Mouse (Mus musculus): ENCODE results near the gene Phpt1.

The Phpt1 gene

DNA sequence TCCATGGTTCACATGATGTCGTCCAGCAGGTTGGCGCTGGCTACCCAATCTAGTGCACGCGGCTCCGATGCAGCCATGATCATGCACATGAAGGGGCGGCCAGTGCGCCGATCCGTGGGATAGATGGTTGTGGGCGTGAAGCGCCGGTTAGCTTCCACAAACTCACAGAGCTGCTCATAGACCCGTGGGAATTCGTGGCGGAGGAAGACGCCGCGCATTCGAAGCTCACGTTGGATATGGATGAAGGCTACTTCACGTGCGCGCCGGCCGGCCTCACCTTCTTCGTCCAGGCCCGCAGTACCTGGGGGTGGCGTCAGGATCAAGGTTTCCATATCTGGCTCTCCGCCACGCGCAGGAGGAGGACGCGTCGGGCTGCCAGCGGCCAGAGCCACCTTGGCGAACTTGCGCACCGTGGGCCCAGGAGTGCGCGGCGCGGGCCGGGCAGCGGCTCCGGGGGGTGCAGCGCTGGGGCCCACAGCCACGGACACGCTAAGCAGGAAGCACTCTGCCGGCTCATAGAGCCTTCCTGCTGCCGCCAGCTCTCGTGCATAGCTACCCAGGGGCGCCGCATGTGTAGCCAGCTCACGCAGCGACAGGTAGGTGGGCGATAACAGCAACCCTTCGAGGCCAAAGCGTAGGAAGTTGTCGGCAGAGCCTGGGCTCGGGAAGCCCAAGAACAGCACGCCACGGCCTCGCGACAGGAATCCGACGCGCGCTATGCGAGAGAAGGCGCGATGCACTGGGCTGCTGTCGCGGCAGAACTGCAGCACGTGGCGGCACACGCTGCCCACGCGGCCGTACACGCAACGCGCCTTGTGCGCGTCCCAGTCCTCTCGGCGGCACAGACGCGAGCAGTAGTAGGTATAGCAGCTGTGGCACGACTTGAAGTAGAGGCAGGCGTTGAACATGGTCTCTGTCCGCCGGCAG lies 2.2 kb upstream of the Phpt1 start:
- no peak for TF ChIP-seq GATA4 (IDR thresholded peaks at IDR 0.05; ENCODE audit: insufficient replicate concordance, low read length)

DNA sequence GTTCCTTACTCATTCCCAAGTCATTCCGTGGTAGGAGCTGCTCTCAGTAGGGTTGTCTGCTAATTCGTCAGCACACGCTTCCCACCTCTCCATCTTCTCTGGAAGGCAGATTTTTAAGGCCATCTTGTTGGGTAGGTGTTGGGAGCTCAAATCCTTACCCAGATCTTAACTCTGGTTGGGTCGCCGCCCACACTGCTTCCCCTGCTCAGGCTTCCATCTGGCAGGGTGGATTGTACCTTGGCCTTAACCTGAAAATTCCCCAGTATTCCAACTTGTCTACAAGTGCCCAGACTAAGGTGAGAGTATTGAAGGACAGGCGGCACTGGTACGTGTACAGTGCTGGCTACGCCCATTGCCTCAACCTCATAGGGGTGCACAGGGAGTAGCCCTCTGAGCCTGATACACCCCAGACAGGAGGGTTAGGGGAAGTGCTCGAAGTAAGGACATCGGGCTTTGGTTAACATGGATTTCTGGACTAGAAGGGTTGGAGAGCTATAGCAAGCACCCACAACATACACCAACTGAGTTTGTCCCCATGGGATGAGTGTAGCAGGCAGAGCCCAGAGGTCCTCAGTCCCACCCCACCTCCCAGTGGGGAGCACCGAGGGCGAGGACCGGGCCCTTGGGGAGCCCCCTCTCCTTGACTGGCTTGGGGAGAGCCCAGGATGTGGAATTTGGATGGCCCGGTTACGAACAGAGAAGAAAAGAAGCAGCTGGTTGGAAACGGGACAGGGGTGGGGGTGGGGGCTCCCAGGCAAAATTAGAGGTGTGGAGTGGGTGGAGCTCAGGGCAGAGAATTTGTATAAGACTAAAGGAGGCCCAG lies 1.2 kb upstream of the Phpt1 start:
- no peak for TF ChIP-seq GATA4 (IDR thresholded peaks at IDR 0.05; ENCODE audit: insufficient replicate concordance, low read length)

GRCm38 (mm10) chr2:25575432-25576027 lies 506 bp upstream of the Phpt1 start:
- TF ChIP-seq GATA4 (IDR thresholded peaks at IDR 0.05; ENCODE audit: insufficient replicate concordance, low read length): no peak

DNA sequence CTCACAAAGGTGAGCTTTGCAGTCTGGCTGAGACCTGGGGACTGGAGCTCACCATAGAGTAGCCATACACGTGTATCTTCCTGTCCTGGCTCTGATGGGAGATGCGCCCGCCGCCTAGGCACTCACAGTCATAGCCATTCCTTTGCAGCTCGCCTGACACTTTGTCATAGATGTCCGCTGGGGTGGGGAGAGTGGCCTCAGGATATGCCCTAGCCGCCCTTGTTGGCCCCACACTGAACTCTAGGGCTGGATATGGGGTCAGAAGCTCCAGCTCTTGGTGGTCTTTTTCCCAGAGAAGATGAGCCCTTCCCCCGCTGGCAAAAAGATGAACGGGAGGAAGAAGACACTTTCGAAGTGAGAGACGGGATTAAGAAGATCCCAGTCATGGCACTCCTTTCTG lies 888 bp downstream of the Phpt1 start:
- TF ChIP-seq GATA4 (IDR thresholded peaks at IDR 0.05; ENCODE audit: insufficient replicate concordance, low read length): no peak

- TF ChIP-seq GATA4 (IDR thresholded peaks at IDR 0.05; ENCODE audit: insufficient replicate concordance, low read length): no peak
These were observed 2.0 kb downstream of the Phpt1 start for GRCm38 (mm10) chr2:25573068-25573467.

DNA sequence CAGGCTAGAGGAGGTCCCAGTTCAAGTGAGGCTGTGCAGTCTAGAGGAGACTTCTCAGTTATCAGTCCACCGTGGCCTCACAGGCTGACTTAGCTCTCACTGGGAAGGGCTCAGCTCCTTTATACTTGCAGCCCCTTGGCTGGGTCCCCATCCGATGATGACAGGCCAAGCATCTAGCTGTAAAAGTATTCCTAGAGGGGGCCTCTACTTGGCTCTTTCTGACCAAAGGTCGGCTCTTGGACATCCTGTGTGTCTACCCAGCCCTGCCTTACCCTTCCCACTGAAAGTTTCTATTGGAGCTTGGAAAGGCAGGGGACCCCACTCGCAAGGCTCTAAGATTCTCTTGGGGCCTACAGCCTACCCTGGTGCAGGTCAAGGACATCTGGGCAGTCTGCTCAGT lies 3.8 kb downstream of the Phpt1 start:
- no peak for TF ChIP-seq GATA4 (IDR thresholded peaks at IDR 0.05; ENCODE audit: insufficient replicate concordance, low read length)

DNA sequence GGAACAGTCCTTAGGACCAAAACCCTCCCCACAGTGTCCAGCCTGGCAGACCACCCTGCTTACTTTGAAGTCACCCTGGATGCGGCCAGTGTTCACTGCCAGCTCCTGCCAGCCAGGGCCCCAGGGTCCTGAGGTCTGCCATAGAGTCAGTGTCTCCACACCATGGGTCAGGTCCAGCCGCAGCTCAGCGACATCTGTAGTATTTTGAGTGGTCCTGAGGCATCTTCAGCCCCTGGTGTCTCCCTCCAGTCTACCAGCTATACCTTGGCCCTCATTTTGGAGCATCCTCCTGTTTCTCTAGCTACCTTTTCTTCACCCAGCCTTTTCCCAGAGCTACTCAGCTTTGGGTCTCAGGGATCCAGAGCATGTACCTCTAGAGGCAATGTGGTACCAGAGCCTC lies 5.7 kb downstream of the Phpt1 start:
- no peak for TF ChIP-seq GATA4 (IDR thresholded peaks at IDR 0.05; ENCODE audit: insufficient replicate concordance, low read length)

DNA sequence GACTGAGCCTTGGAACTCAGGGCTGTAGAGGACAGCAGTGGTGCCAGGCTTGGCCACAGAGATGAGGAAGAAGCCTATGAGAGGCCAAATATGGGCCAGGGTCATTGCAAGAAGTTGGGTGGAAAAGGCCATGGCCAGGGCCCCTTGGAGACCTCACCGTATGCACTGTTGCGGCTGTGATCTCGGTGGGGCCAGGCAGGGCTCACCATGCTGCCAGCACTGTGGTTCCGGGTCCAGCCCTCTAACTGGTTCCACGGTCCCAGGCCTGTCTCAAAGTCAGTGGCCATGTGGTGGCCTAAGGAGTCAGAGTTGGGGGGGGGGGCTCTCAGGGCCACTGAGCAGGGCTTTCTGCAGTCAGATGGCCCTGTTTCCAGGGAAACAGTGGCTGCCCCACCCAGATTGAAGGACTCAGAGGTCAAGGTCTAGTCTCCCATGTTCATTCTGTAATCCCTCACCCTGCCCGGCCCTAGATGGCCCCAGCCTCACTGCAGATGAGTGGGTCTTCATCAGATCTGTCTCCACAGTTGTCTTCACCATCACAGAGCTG lies 6.5 kb downstream of the Phpt1 start:
- TF ChIP-seq GATA4 (IDR thresholded peaks at IDR 0.05; ENCODE audit: insufficient replicate concordance, low read length): no peak

- no peak for TF ChIP-seq GATA4 (IDR thresholded peaks at IDR 0.05; ENCODE audit: insufficient replicate concordance, low read length)
These were observed 8.5 kb downstream of the Phpt1 start for GRCm38 (mm10) chr2:25566558-25566957.

DNA sequence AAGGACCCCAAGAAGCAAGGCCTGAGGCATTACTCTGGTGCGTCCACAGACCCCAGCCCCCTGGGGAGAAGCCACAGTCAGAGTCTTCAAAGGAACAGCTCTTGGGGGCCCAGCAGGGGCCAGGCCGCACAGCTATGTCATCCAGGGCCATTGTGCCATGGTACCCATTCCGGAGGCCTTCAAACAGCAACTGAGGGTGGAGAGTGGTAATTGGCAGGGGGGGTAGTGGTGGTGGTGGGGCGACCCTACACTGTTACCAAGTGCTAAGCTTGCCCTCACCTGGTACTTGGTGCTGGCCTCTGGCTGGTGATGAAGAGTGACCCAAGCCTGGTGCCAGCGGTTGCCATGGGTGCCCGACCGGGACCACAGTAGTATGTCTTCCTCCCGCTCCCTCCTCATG lies 9.3 kb downstream of the Phpt1 start:
- no peak for TF ChIP-seq GATA4 (IDR thresholded peaks at IDR 0.05; ENCODE audit: insufficient replicate concordance, low read length)

- TF ChIP-seq GATA4 (IDR thresholded peaks at IDR 0.05; ENCODE audit: insufficient replicate concordance, low read length): no peak
These were observed 13.1 kb downstream of the Phpt1 start for GRCm38 (mm10) chr2:25561946-25562345.

DNA sequence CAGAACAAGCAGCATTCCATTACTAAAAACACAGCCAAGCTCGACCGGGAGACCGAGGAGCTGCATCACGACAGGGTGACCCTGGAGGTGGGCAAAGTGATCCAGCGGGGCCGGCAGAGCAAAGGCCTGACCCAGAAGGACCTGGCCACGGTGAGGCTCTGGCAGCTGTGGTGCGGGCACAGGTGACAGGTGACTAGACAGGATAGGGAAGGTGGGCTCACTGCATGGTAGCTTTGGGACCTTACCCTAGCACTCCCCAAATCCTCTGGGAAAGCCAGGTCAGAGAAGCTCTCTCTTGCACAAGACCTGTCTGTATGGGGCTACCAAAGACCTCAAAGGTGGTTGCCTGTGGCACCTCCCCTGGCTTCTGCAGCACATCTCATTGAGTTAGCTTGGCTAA lies 14.5 kb downstream of the Phpt1 start:
- TF ChIP-seq GATA4 (IDR thresholded peaks at IDR 0.05; ENCODE audit: insufficient replicate concordance, low read length): no peak

DNA sequence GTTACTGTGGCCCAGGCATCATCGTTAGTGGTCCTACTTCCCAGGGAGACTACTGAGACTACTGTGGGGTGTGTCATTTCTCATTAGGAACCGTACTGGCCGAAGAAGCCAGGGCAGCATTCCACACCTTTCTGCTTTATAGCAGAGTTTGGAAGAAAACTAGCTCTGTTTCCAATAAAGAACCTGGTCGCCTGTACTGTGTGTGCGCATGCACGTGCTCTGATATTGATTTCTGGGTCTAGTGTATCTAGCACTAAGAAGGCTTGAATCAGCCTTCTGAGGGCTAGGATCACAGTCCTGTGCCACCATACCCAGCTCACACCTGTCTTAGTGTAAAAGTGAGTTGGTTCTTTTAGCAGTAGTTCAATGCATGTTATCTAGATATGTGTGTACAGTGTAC lies 16.2 kb downstream of the Phpt1 start:
- no peak for TF ChIP-seq GATA4 (IDR thresholded peaks at IDR 0.05; ENCODE audit: insufficient replicate concordance, low read length)

GRCm38 (mm10) chr2:25557964-25558360 lies 17.1 kb downstream of the Phpt1 start:
- no peak for TF ChIP-seq GATA4 (IDR thresholded peaks at IDR 0.05; ENCODE audit: insufficient replicate concordance, low read length)

- TF ChIP-seq GATA4 (IDR thresholded peaks at IDR 0.05; ENCODE audit: insufficient replicate concordance, low read length): no peak
These were observed 17.6 kb downstream of the Phpt1 start, which contains the start of gene Edf1 for GRCm38 (mm10) chr2:25557221-25557963. Gene Edf1, plus strand, starts transcription at chr2:25557847.

Measured in liver, adult (tissue).